25 mouse cellular contexts compared by ENCODE assay signal in genomic region chr3:101802746-101803145, GRCm38 (mm10). TPM values are rescaled to one million over a fixed set of nuclear protein-coding genes. Genes with fewer than 3 reads are reported as not detected.
DNase-seq lines count a peak whose midpoint lies in the region; ATAC-seq lines count a peak whose summit lies in the region.
"Had no signal": no experiment of that assay in that cellular context is flagged by ENCODE, and none has a peak within 500 bp of the region (broad histone marks: within the 10 kb centered on the region; RNA-seq: fewer than 3 reads in every experiment).

No protein-coding gene starts in this region.

- H3K4me3 ChIP-seq in heart, embryonic 14.5 days (ENCODE audit: control insufficient read depth in 1 of 2, insufficient read depth in 1 of 2, low read depth in 1 of 2, low read length in 2 of 2): no peak overlapping the region
- no peak overlapping the region for H3K4me3 ChIP-seq in midbrain, embryonic 14.5 days (replicated peaks; ENCODE audit: low read depth, low read length)
- H3K4me3 ChIP-seq: embryonic facial prominence, embryonic 15.5 days; heart, embryonic 13.5 days; hindbrain, embryonic 13.5 days; left cerebral cortex, adult 2 months; liver, embryonic 13.5 days; neural tube, embryonic 15.5 days; stomach, embryonic 15.5 days had no signal

- no peaks in the 10 kb centered on the region for H3K9me3 ChIP-seq in heart, embryonic 14.5 days (ENCODE audit: control insufficient read depth, low read length)
- no peaks in the 10 kb centered on the region for H3K9me3 ChIP-seq in midbrain, embryonic 14.5 days (ENCODE audit: control insufficient read depth, low read length)
- H3K9me3 ChIP-seq: embryonic facial prominence, embryonic 15.5 days; G1E; heart, embryonic 13.5 days; hindbrain, embryonic 13.5 days; liver, embryonic 13.5 days; neural tube, embryonic 15.5 days; stomach, embryonic 15.5 days had no signal

- DNase-seq in adrenal gland, postnatal 14 days: peak; percentile 63
- DNase-seq in adrenal gland, postnatal 4 days (ENCODE audit: low spot score in 2 of 2): no peak
- DNase-seq in heart, adult 9 months (ENCODE audit: low spot score in 2 of 2): no peak
- peak; percentile 13 for DNase-seq in thymus, postnatal 4 days
- DNase-seq in thymus, postnatal 10 days (ENCODE audit: low spot score in 2 of 2): no peak
- no peak for DNase-seq in midbrain, embryonic 14.5 days
- DNase-seq: B cell, adult 2 months; cerebellum, adult 8-10 months; gastrocnemius, postnatal 36 days; liver, embryonic 13.5 days; lung, adult 2 months; lung, postnatal 14 days had no signal

- no peak overlapping the region; a peak in 1 of 4 replicates for H3K27ac ChIP-seq in heart, embryonic 14.5 days (replicated peaks in 1 of 2; ENCODE audit: control insufficient read depth in 1 of 2, insufficient read depth in 1 of 2, low read depth in 2 of 2, low read length in 2 of 2)
- no peak overlapping the region for H3K27ac ChIP-seq in midbrain, embryonic 14.5 days (replicated peaks; ENCODE audit: low read depth, low read length)
- H3K27ac ChIP-seq: embryonic facial prominence, embryonic 15.5 days; hindbrain, embryonic 13.5 days; kidney, postnatal 0 days; left cerebral cortex, adult 2 months; liver, embryonic 13.5 days; neural tube, embryonic 15.5 days; stomach, embryonic 15.5 days had no signal

- no peaks in the 10 kb centered on the region for H3K36me3 ChIP-seq in heart, embryonic 14.5 days (ENCODE audit: control insufficient read depth, insufficient read depth, low read length)
- no peaks in the 10 kb centered on the region for H3K36me3 ChIP-seq in midbrain, embryonic 14.5 days (ENCODE audit: control insufficient read depth, insufficient read depth, low read length)
- H3K36me3 ChIP-seq: embryonic facial prominence, embryonic 15.5 days; G1E; heart, embryonic 13.5 days; hindbrain, embryonic 13.5 days; liver, embryonic 13.5 days; neural tube, embryonic 15.5 days; stomach, embryonic 15.5 days had no signal

- no peak for ATAC-seq in heart, embryonic 14.5 days (ENCODE audit: insufficient number of reproducible peaks, insufficient read depth, low FRiP score, low read depth)
- no peak for ATAC-seq in midbrain, embryonic 14.5 days (ENCODE audit: low FRiP score, low TSS enrichment)

- 80% methylated on average over 6 of the region's 6 CpGs for WGBS in heart, embryonic 14.5 days
- 94% methylated on average over 6 of the region's 6 CpGs for WGBS in midbrain, embryonic 14.5 days

- peaks cover 59 to 70% of the 10 kb centered on the region in 2 experiments for H3K4me1 ChIP-seq in heart, embryonic 14.5 days (ENCODE audit: control insufficient read depth in 2 of 2, insufficient read depth in 2 of 2, low read length in 2 of 2)
- peaks cover 6% of the 10 kb centered on the region; the same call in 1 of the 2 replicates for H3K4me1 ChIP-seq in midbrain, embryonic 14.5 days (ENCODE audit: control insufficient read depth, insufficient read depth, low read length)

- H3K9ac ChIP-seq in heart, embryonic 14.5 days (ENCODE audit: low read length): 0 out of 2 replicates have a peak overlapping the region, but pooled peaks have one; percentile 27
- no peak overlapping the region for H3K9ac ChIP-seq in midbrain, embryonic 14.5 days (replicated peaks; ENCODE audit: low read length)
- H3K9ac ChIP-seq: embryonic facial prominence, embryonic 15.5 days; hindbrain, embryonic 13.5 days; liver, embryonic 13.5 days; neural tube, embryonic 15.5 days; stomach, embryonic 15.5 days had no signal

- no peaks in the 10 kb centered on the region for H3K27me3 ChIP-seq in heart, embryonic 14.5 days (ENCODE audit: control insufficient read depth, insufficient read depth, low read length)
- no peaks in the 10 kb centered on the region for H3K27me3 ChIP-seq in midbrain, embryonic 14.5 days (ENCODE audit: control insufficient read depth, insufficient read depth, low read length)
- H3K27me3 ChIP-seq: CH12.LX; embryonic facial prominence, embryonic 15.5 days; heart, embryonic 13.5 days; liver, embryonic 13.5 days; neural tube, embryonic 15.5 days; stomach, embryonic 15.5 days had no signal

- H3K4me2 ChIP-seq in heart, embryonic 14.5 days (ENCODE audit: low read length): no peak overlapping the region
- no peak overlapping the region for H3K4me2 ChIP-seq in midbrain, embryonic 14.5 days (ENCODE audit: low read length)
- H3K4me2 ChIP-seq: embryonic facial prominence, embryonic 15.5 days; heart, embryonic 13.5 days; hindbrain, embryonic 13.5 days; liver, embryonic 13.5 days; midbrain, embryonic 11.5 days; neural tube, embryonic 15.5 days; stomach, embryonic 15.5 days had no signal

RNA-seq across cellular contexts. Expression of gene Mab21l3, which starts 46.0 kb away (rescaled TPM):
- 0.11 and 0.41 TPM in 2 replicates for total RNA-seq in adrenal gland, postnatal 14 days (2021)
- total RNA-seq in adrenal gland, postnatal 4 days (2021): 1 to 10 TPM; 1.0 to 1.1 TPM
- 0.09 and 0.13 TPM in 2 replicates for polyA plus RNA-seq in heart, embryonic 14.5 days (2014; fragmentation: Nextera tagmentation; extraction: Ambion mirVana)
- 0.23 TPM in 1 of 2 replicates, not detected in the other for polyA plus RNA-seq in midbrain, embryonic 14.5 days (2014; fragmentation: Nextera tagmentation; extraction: Ambion mirVana)
- total RNA-seq: common myeloid progenitor, adult 5-6 weeks; gastrocnemius, postnatal 36 days; megakaryocyte progenitor cell, adult 5-6 weeks had no signal
- polyA plus RNA-seq: G1E had no signal

Comparison
In these comparisons a context has a peak if more than half of its experiments do, and no peak if none do; other contexts are left out.
1. DNase-seq: peak in adrenal gland, postnatal 14 days (single experiment) and thymus, postnatal 4 days (single experiment); none in adrenal gland, postnatal 4 days (0 of 2), heart, adult 9 months (0 of 2), thymus, postnatal 10 days (0 of 2) and midbrain, embryonic 14.5 days (single experiment).